Mouse (Mus musculus) midbrain, embryonic 16.5 days (tissue): ENCODE results near the gene Atp6v0d1. TPM values are rescaled to one million over a fixed set of nuclear protein-coding genes. Genes with fewer than 3 reads are reported as not detected.

ENCODE experiments used
- ATAC-seq: fragments of 200-750 bp; cut with Nextera tagmentation; 2 replicates; pipeline ENCODE4 v1.8.0; 2017; ENCODE audit warnings: moderate TSS enrichment
- H3K27ac ChIP-seq: fragments of 300-500 bp; sonication (generic); 2 replicates; pipeline ENCODE4 v1.5.1; 2014; ENCODE audit warnings: mild to moderate bottlenecking, low read length, mixed read lengths
- H3K27me3 ChIP-seq: fragments of 300-500 bp; sonication (generic); 2 replicates; pipeline ENCODE4 v1.6.1; 2014; ENCODE audit warnings: low read depth, low read length, mixed read lengths; ENCODE audit not compliant: control insufficient read depth, insufficient read depth
- H3K36me3 ChIP-seq: fragments of 300-500 bp; sonication (generic); 2 replicates; pipeline ENCODE4 v1.6.1; 2014; ENCODE audit warnings: mild to moderate bottlenecking, low read length, moderate library complexity, mixed read lengths; ENCODE audit not compliant: control insufficient read depth, insufficient read depth
- H3K4me1 ChIP-seq: fragments of 300-500 bp; sonication (generic); 2 replicates; pipeline ENCODE4 v1.6.1; 2014; ENCODE audit warnings: mild to moderate bottlenecking, low read length, mixed read lengths; ENCODE audit not compliant: control insufficient read depth, insufficient read depth
- H3K4me2 ChIP-seq: fragments of 300-500 bp; sonication (generic); 2 replicates; pipeline ENCODE4 v1.6.1; 2014; ENCODE audit warnings: mild to moderate bottlenecking, low read length, mixed read lengths
- H3K4me3 ChIP-seq: fragments of 300-500 bp; sonication (generic); 2 replicates; pipeline ENCODE4 v1.5.1; 2014; ENCODE audit warnings: low read depth, mild to moderate bottlenecking, low read length, moderate library complexity, mixed read lengths
- H3K9ac ChIP-seq: fragments of 300-500 bp; sonication (generic); 2 replicates; pipeline ENCODE4 v1.6.1; 2014; ENCODE audit warnings: low read depth, low read length, mixed read lengths
- H3K9me3 ChIP-seq: fragments of 300-500 bp; sonication (generic); replicated peaks from 2 replicates; pipeline ENCODE4 v1.6.1; 2014; ENCODE audit warnings: mild to moderate bottlenecking, low read length, mixed read lengths; ENCODE audit not compliant: control insufficient read depth, poor library complexity, severe bottlenecking
- WGBS: fragments of 180-500 bp; shearing (Covaris S2); extraction: QIAGEN DNeasy Blood & Tissue Kit; methylation state at CpG from one replicate; pipeline ENCODE4 v1.1.7; 2014; 5-methylcytosine and 5-hydroxymethylcytosine counted together
- microRNA counts: library from miRNA; unstranded; fragments of <30 nt; microRNA quantifications from one replicate; lab custom pipeline; 2016
- microRNA-seq: library from miRNA; unstranded; fragments of <30 nt; microRNA quantifications from one replicate; pipeline ENCODE4, GENCODE M21; 2017
- polyA plus RNA-seq: library from polyadenylated mRNA; unstranded; fragments of >200 nt; fragmentation: Nextera tagmentation; extraction: Ambion mirVana; gene quantifications from 2 replicates; pipeline ENCODE4 v1.2.1, GENCODE M21; 2015

Atp6v0d1 gene
- polyA plus RNA-seq, 1 experiment from 2014 or later: 244 TPM

DNA sequence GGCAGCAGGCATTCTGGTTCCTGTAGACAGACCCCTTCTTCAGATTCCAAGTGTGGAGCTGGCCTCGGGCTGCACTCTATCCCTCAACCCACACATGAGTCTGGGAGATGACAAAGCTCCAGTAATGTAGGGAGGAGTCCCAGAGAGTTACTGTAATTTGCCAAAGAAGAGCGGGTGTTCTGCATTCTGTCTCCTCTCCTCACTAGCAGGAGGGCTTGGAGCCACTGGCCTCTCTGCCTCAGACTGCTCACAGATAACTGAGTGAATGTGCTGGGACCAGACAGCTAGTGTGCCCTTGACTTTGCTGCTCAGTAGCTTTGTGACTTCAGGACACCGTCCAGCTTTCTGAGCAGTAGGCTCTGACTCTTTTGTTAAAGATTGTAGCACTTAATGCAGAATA lies 88.1 kb downstream of the Atp6v0d1 start:
- H3K4me3 ChIP-seq: no peak overlapping the region
- no peaks in the 10 kb centered on the region for H3K36me3 ChIP-seq
- peaks cover 16% of the 10 kb centered on the region; the same call in 1 of the 2 replicates for H3K4me1 ChIP-seq
- no peak for ATAC-seq
- no peaks in the 10 kb centered on the region for H3K27me3 ChIP-seq
- H3K9ac ChIP-seq: no peak overlapping the region
- no peaks in the 10 kb centered on the region for H3K9me3 ChIP-seq
- H3K27ac ChIP-seq: no peak overlapping the region
- WGBS: 81% methylated on average over 3 of the region's 3 CpGs
- no peak overlapping the region for H3K4me2 ChIP-seq

GRCm38 (mm10) chr8:105476628-105477413 lies 89.0 kb downstream of the Atp6v0d1 start:
- no peak overlapping the region for H3K4me2 ChIP-seq
- H3K4me3 ChIP-seq: no peak overlapping the region
- no peaks in the 10 kb centered on the region for H3K27me3 ChIP-seq
- H3K9ac ChIP-seq: no peak overlapping the region
- 42% methylated on average over 25 of the region's 25 CpGs for WGBS
- no peaks in the 10 kb centered on the region for H3K36me3 ChIP-seq
- H3K27ac ChIP-seq: no peak overlapping the region
- no peaks in the 10 kb centered on the region for H3K9me3 ChIP-seq
- ATAC-seq: no peak
- peaks cover 16% of the 10 kb centered on the region; the same call in 1 of the 2 replicates for H3K4me1 ChIP-seq

- ATAC-seq: no peak
- Histone ChIP-seq H3K4me1 (peaks cover 19% of the 10 kb centered on the region; the same call in 1 of the 2 replicates), H3K9ac (no peak overlapping the region), H3K27ac (no peak overlapping the region), H3K4me2 (no peak overlapping the region), H3K4me3 (no peak overlapping the region), H3K9me3 (no peaks in the 10 kb centered on the region), H3K36me3 (no peaks in the 10 kb centered on the region), H3K27me3 (no peaks in the 10 kb centered on the region)
- WGBS: 91% methylated on average over 7 of the region's 7 CpGs
Measured at GRCm38 (mm10) chr8:105476161-105476560, 89.7 kb downstream of the Atp6v0d1 start.

- Histone ChIP-seq H3K27me3 (no peaks in the 10 kb centered on the region), H3K4me3 (no peak overlapping the region), H3K4me1 (peaks cover 22% of the 10 kb centered on the region), H3K9ac (no peak overlapping the region), H3K4me2 (no peak overlapping the region), H3K9me3 (no peaks in the 10 kb centered on the region), H3K36me3 (no peaks in the 10 kb centered on the region), H3K27ac (no peak overlapping the region)
- WGBS: 92% methylated on average over 8 of the region's 8 CpGs
- ATAC-seq: no peak
Measured at GRCm38 (mm10) chr8:105475742-105476141, 90.1 kb downstream of the Atp6v0d1 start.

DNA sequence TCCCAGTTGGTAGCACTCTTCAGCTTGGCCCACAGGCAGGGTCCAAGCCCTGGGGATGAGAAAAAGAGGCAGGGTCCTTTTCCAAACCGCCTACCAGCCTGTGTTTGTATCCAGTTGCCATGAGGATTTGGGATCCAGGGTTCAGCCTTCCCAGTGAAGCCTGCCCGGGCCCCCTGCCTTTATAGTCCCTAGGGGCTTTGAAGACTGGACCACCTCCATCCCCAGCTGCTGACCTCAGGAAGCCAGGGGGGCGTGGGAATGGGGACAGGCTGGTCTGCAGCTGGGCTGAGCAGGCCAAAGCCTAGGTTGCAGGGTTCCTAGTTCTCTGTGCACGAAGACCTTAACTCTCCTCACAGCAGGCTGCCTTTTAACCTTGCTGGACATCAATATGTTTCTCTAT lies 90.6 kb downstream of the Atp6v0d1 start:
- Histone ChIP-seq H3K27ac (no peak overlapping the region; the same call in 1 of the 2 replicates), H3K27me3 (no peaks in the 10 kb centered on the region), H3K4me1 (peaks cover 27% of the 10 kb centered on the region), H3K9me3 (no peaks in the 10 kb centered on the region), H3K36me3 (no peaks in the 10 kb centered on the region), H3K9ac (no peak overlapping the region), H3K4me2 (no peak overlapping the region), H3K4me3 (no peak overlapping the region)
- ATAC-seq: no peak
- WGBS: 37% methylated on average over 4 of the region's 4 CpGs

DNA sequence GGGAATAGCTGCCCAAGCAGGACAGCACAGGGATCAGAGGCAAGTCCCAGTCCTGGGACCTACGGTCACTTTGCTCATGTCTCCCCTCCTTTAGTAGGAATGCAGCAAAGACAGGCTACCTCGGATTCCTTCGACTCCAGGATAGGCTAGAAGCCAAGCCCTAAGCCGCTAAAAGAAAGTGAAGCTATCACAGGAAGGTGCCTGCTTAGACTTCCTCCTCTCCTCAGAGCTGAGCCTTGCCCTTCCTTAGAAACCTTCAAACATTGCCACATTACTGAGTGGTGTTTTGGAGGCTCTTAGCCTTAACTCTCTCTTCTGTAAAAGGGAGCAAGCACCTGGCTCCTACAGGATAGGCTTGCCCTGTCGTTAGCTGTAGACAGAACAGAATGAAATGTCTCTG lies 91.2 kb downstream of the Atp6v0d1 start:
- Histone ChIP-seq H3K4me1 (peaks cover 32% of the 10 kb centered on the region), H3K36me3 (no peaks in the 10 kb centered on the region), H3K27ac (no peak overlapping the region), H3K9ac (peak overlapping the region; percentile 37; the same call in 1 of the 2 replicates), H3K27me3 (no peaks in the 10 kb centered on the region), H3K9me3 (no peaks in the 10 kb centered on the region), H3K4me3 (no peak overlapping the region), H3K4me2 (no peak overlapping the region)
- WGBS: 42% methylated on average over 5 of the region's 5 CpGs
- no peak for ATAC-seq

MicroRNA genes within 50 kb of the gene (microRNA counts, 519-probe panel; counts per million panel counts)
- microRNA mmu-miR-1966 (lab: Ali Mortazavi, UCI): 2,205 counts per million, percentile 63 among the panel's probes with 10 or more counts

Small RNA genes lying within 50 kb of the gene (microRNA-seq; reads per million reads assigned to microRNA genes)
- not detected for gene Mir1966

Other genes starting within 250 kb of the Atp6v0d1 start
- 0.83 and 0.88 TPM in 2 replicates for gene Lrrc29, start 239.8 kb downstream of the Atp6v0d1 start, polyA plus RNA-seq
- 118 and 143 TPM in 2 replicates for gene Tmem208, start 239.7 kb downstream of the Atp6v0d1 start, polyA plus RNA-seq
- 0.49 and 1.0 TPM in 2 replicates for gene Fhod1, start 218.1 kb downstream of the Atp6v0d1 start, polyA plus RNA-seq
- gene Slc9a5, start 217.2 kb downstream of the Atp6v0d1 start, polyA plus RNA-seq: 13.3 and 15.1 TPM in 2 replicates
- 2.4 and 2.7 TPM in 2 replicates for gene Plekhg4, start 192.8 kb downstream of the Atp6v0d1 start, polyA plus RNA-seq
- gene Kctd19, start 152.5 kb downstream of the Atp6v0d1 start, polyA plus RNA-seq: not detected in 2 replicates
- 0.85 and 0.89 TPM in 2 replicates for gene Lrrc36, start 152.5 kb downstream of the Atp6v0d1 start, polyA plus RNA-seq
- gene Tppp3, start 94.5 kb downstream of the Atp6v0d1 start, polyA plus RNA-seq: 153 and 159 TPM in 2 replicates
- gene Zdhhc1, start 69.1 kb downstream of the Atp6v0d1 start, polyA plus RNA-seq: 33.6 and 38.4 TPM in 2 replicates
- 2.7 and 3.6 TPM in 2 replicates for gene Hsd11b2, start 47.3 kb downstream of the Atp6v0d1 start, polyA plus RNA-seq
- 33.8 and 35.2 TPM in 2 replicates for gene Ripor1, start 39.2 kb upstream of the Atp6v0d1 start, polyA plus RNA-seq
- gene Ctcf, start 70.5 kb upstream of the Atp6v0d1 start, polyA plus RNA-seq: 93.8 and 100 TPM in 2 replicates
- gene Agrp, start 71.3 kb upstream of the Atp6v0d1 start, polyA plus RNA-seq: 1.4 TPM in 2 replicates
- 22.9 and 23.0 TPM in 2 replicates for gene Carmil2, start 120.2 kb upstream of the Atp6v0d1 start, polyA plus RNA-seq
- gene Acd, start 135.1 kb upstream of the Atp6v0d1 start, polyA plus RNA-seq: 95.6 and 97.6 TPM in 2 replicates
- gene Pard6a, start 135.1 kb upstream of the Atp6v0d1 start, polyA plus RNA-seq: 50.2 and 57.9 TPM in 2 replicates
- 0.28 and 0.45 TPM in 2 replicates for gene 4933405L10Rik, start 141.6 kb upstream of the Atp6v0d1 start, polyA plus RNA-seq
- 14.9 and 16.5 TPM in 2 replicates for gene Enkd1, start 142.2 kb upstream of the Atp6v0d1 start, polyA plus RNA-seq
- 94.0 and 95.6 TPM in 2 replicates for gene Gfod2, start 192.6 kb upstream of the Atp6v0d1 start, polyA plus RNA-seq